Mouse (Mus musculus) fat pad, adult 2 months (tissue): ENCODE measurements around the gene Pigq.
A peak's percentile ranks its signal among the peaks of the same experiment; 100 is the strongest.

ENCODE experiments used
- DNase-seq: peaks from one replicate; pipeline ENCODE4 v3.0.0-alpha.2; 2011; ENCODE audit warnings: low read depth, low spot score; ENCODE audit errors: extremely low read depth

Gene Pigq

GRCm38 (mm10) chr17:25944366-25945163, at the start of gene Pigq, which contains the start of gene Nhlrc4:
Gene Pigq, minus strand, starts transcription at chr17:25944936.
Gene Nhlrc4, minus strand, starts transcription at chr17:25944961.
- no peak for DNase-seq

- DNase-seq: no peak
Measured at GRCm38 (mm10) chr17:25993489-25993888, 48.8 kb upstream of the Pigq start.

GRCm38 (mm10) chr17:25992274-25992673, 47.5 kb upstream of the Pigq start:
- no peak for DNase-seq

- no peak for DNase-seq
Measured at GRCm38 (mm10) chr17:25990331-25990730, 45.6 kb upstream of the Pigq start.

GRCm38 (mm10) chr17:25985306-25986294, 40.9 kb upstream of the Pigq start, which contains the start of gene Capn15:
Gene Capn15, minus strand, starts transcription at chr17:25985796.
- peak; percentile 46 for DNase-seq

- no peak for DNase-seq
Measured at GRCm38 (mm10) chr17:25984556-25985305, 40.0 kb upstream of the Pigq start.

- DNase-seq: no peak
Measured at GRCm38 (mm10) chr17:25984066-25984465, 39.3 kb upstream of the Pigq start.

- no peak for DNase-seq
Measured at GRCm38 (mm10) chr17:25982913-25983312, 38.2 kb upstream of the Pigq start.

GRCm38 (mm10) chr17:25980854-25981253, 36.1 kb upstream of the Pigq start:
- no peak for DNase-seq

GRCm38 (mm10) chr17:25979829-25980738, 35.3 kb upstream of the Pigq start:
- DNase-seq: no peak

GRCm38 (mm10) chr17:25970954-25971707, 26.4 kb upstream of the Pigq start:
- DNase-seq: no peak

GRCm38 (mm10) chr17:25970448-25970847, 25.7 kb upstream of the Pigq start:
- DNase-seq: no peak

GRCm38 (mm10) chr17:25968176-25968575, 23.4 kb upstream of the Pigq start:
- no peak for DNase-seq

GRCm38 (mm10) chr17:25967652-25968051, 22.9 kb upstream of the Pigq start:
- no peak for DNase-seq

- no peak for DNase-seq
Measured at GRCm38 (mm10) chr17:25964271-25964670, 19.5 kb upstream of the Pigq start.

- no peak for DNase-seq
Measured at GRCm38 (mm10) chr17:25962413-25962905, 17.7 kb upstream of the Pigq start.

- DNase-seq: no peak
Measured at GRCm38 (mm10) chr17:25961566-25961965, 16.8 kb upstream of the Pigq start.

GRCm38 (mm10) chr17:25959630-25960467, 15.1 kb upstream of the Pigq start:
- DNase-seq: no peak
